8 mouse cellular contexts compared by ENCODE assay signal in the genomic region with DNA sequence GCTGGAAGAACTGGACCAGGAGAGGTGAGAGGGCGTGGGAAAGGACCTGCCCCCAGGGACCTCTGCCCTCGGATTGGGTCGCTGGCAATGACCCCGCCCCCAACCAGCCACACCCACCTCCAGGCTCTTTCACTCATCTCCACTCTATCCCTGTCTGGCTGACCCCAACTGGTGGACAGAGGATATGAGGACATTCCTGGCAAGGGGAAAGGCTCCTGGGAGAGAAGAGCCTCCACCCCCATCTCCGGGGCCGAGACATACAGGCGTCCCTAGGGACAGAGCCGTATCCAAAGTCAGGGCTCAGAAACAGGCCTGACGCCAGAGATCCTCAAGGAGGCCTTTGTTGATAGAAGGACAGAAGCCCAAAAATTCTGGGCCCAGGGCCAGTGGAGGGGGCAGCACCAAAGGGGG. TPM values are rescaled to one million over a fixed set of nuclear protein-coding genes. Genes with fewer than 3 reads are reported as not detected.
DNase-seq lines count a peak whose midpoint lies in the region; ATAC-seq lines count a peak whose summit lies in the region.

No protein-coding gene starts in this region.

- H3K9ac ChIP-seq in hindbrain, embryonic 11.5 days (ENCODE audit: low read depth, low read length), result peak overlapping the region; percentile 97; the same call in 1 of the 2 replicates
- peak overlapping the region; percentile 90 for H3K9ac ChIP-seq in midbrain, embryonic 11.5 days (ENCODE audit: low read length)

- H3K27ac ChIP-seq in hindbrain, embryonic 11.5 days (ENCODE audit: low read depth, low read length), result no peak overlapping the region
- no peak overlapping the region for H3K27ac ChIP-seq in midbrain, embryonic 11.5 days (ENCODE audit: low read depth, low read length)

- H3K27me3 ChIP-seq in hindbrain, embryonic 11.5 days (ENCODE audit: control insufficient read depth, insufficient read depth, low read length), result peaks cover 5% of the 10 kb centered on the region; the same call in 1 of the 2 replicates
- H3K27me3 ChIP-seq in midbrain, embryonic 11.5 days (ENCODE audit: control insufficient read depth, insufficient read depth, low read length), result peaks cover 2% of the 10 kb centered on the region; the same call in 1 of the 2 replicates

- H3K4me2 ChIP-seq in hindbrain, embryonic 11.5 days (replicated peaks; ENCODE audit: low read depth, low read length), result peak overlapping the region; percentile 63
- peak overlapping the region; percentile 65 for H3K4me2 ChIP-seq in midbrain, embryonic 11.5 days

- ATAC-seq in hindbrain, embryonic 11.5 days (ENCODE audit: low FRiP score), result no peak
- no peak for ATAC-seq in midbrain, embryonic 11.5 days (ENCODE audit: low FRiP score)

- peak; percentile 94 for DNase-seq in adipocyte (ENCODE audit: low spot score)
- DNase-seq in cerebellum, adult 9-10 months, result peak; percentile 77
- DNase-seq in gastrocnemius, adult 18-20 months (ENCODE audit: low spot score), result peak; percentile 83
- no peak for DNase-seq in hindbrain, embryonic 11.5 days (ENCODE audit: low spot score)
- peak; percentile 76 to 83 for DNase-seq in layer of hippocampus, postnatal 10 days (ENCODE audit: low spot score in 2 of 2)
- DNase-seq in midbrain, embryonic 11.5 days (ENCODE audit: low spot score, missing footprints), result peak; percentile 90
- DNase-seq in urinary bladder, postnatal 4 days (ENCODE audit: low spot score in 2 of 2), result peak; percentile 72 to 75
- no peak for DNase-seq in thymus, adult 18-20 months

- no peaks in the 10 kb centered on the region for H3K9me3 ChIP-seq in hindbrain, embryonic 11.5 days (ENCODE audit: control insufficient read depth, low read length)
- H3K9me3 ChIP-seq in midbrain, embryonic 11.5 days (ENCODE audit: control insufficient read depth, low read length), result no peaks in the 10 kb centered on the region

- H3K4me3 ChIP-seq in hindbrain, embryonic 11.5 days (ENCODE audit: low read depth, low read length), result peak overlapping the region; percentile 66
- peak overlapping the region; percentile 66 for H3K4me3 ChIP-seq in midbrain, embryonic 11.5 days (ENCODE audit: low read depth, low read length)

- peaks cover 18% of the 10 kb centered on the region for H3K4me1 ChIP-seq in hindbrain, embryonic 11.5 days (replicated peaks; ENCODE audit: control insufficient read depth, insufficient read depth, low read length)
- peaks cover 48% of the 10 kb centered on the region for H3K4me1 ChIP-seq in midbrain, embryonic 11.5 days (ENCODE audit: control insufficient read depth, insufficient read depth, low read length)

- 6% methylated on average over 9 of the region's 9 CpGs for WGBS in hindbrain, embryonic 11.5 days
- WGBS in midbrain, embryonic 11.5 days, result 10% methylated on average over 9 of the region's 9 CpGs

- H3K36me3 ChIP-seq in hindbrain, embryonic 11.5 days (ENCODE audit: control insufficient read depth, insufficient read depth, low read length), result peaks cover 16% of the 10 kb centered on the region
- peaks cover 21% of the 10 kb centered on the region for H3K36me3 ChIP-seq in midbrain, embryonic 11.5 days (ENCODE audit: control insufficient read depth, insufficient read depth, low read length)

RNA-seq across cellular contexts. Expression of gene Apc2, which starts 6.7 kb away (rescaled TPM):
- under 1 TPM; 0.18 to 0.31 TPM for total RNA-seq in gastrocnemius, adult 18-20 months (2021)
- 74.4 and 101 TPM in 2 replicates for polyA plus RNA-seq in hindbrain, embryonic 11.5 days (2014; fragmentation: Nextera tagmentation; extraction: Ambion mirVana)
- total RNA-seq in layer of hippocampus, postnatal 10 days (2021), result 100 to 1,000 TPM; 179 to 181 TPM
- 63.4 and 66.5 TPM in 2 replicates for polyA plus RNA-seq in midbrain, embryonic 11.5 days (2014; fragmentation: Nextera tagmentation; extraction: Ambion mirVana)

RNA-seq across cellular contexts. Expression of gene Rps15, which starts 10.2 kb away (rescaled TPM):
- 100 to 1,000 TPM; 703 to 778 TPM for total RNA-seq in gastrocnemius, adult 18-20 months (2021)
- 798 TPM in 2 replicates for polyA plus RNA-seq in hindbrain, embryonic 11.5 days (2014; fragmentation: Nextera tagmentation; extraction: Ambion mirVana)
- 100 to 1,000 TPM; 733 to 857 TPM for total RNA-seq in layer of hippocampus, postnatal 10 days (2021)
- polyA plus RNA-seq in midbrain, embryonic 11.5 days (2014; fragmentation: Nextera tagmentation; extraction: Ambion mirVana), result 752 and 845 TPM in 2 replicates

RNA-seq across cellular contexts. Expression of gene 2310011J03Rik, which starts 17.9 kb away (rescaled TPM):
- total RNA-seq in gastrocnemius, adult 18-20 months (2021), result 1 to 10 TPM; 6.8 to 7.1 TPM
- polyA plus RNA-seq in hindbrain, embryonic 11.5 days (2014; fragmentation: Nextera tagmentation; extraction: Ambion mirVana), result 32.9 and 34.9 TPM in 2 replicates
- total RNA-seq in layer of hippocampus, postnatal 10 days (2021), result 10 to 100 TPM; 19.7 to 22.2 TPM
- polyA plus RNA-seq in midbrain, embryonic 11.5 days (2014; fragmentation: Nextera tagmentation; extraction: Ambion mirVana), result 36.2 and 40.8 TPM in 2 replicates

RNA-seq across cellular contexts. Expression of gene Pcsk4, which starts 26.8 kb away (rescaled TPM):
- under 1 TPM; 0.78 to 0.97 TPM for total RNA-seq in gastrocnemius, adult 18-20 months (2021)
- 1.1 and 1.8 TPM in 2 replicates for polyA plus RNA-seq in hindbrain, embryonic 11.5 days (2014; fragmentation: Nextera tagmentation; extraction: Ambion mirVana)
- 1 to 10 TPM; 7.1 to 8.0 TPM for total RNA-seq in layer of hippocampus, postnatal 10 days (2021)
- 1.5 and 1.8 TPM in 2 replicates for polyA plus RNA-seq in midbrain, embryonic 11.5 days (2014; fragmentation: Nextera tagmentation; extraction: Ambion mirVana)

RNA-seq across cellular contexts. Expression of gene Reep6, which starts 27.3 kb away (rescaled TPM):
- 1 to 10 TPM; 3.4 to 4.1 TPM for total RNA-seq in gastrocnemius, adult 18-20 months (2021)
- 3.7 and 3.8 TPM in 2 replicates for polyA plus RNA-seq in hindbrain, embryonic 11.5 days (2014; fragmentation: Nextera tagmentation; extraction: Ambion mirVana)
- total RNA-seq in layer of hippocampus, postnatal 10 days (2021), result 10 to 100 TPM; 10.3 to 11.6 TPM
- 4.0 and 4.5 TPM in 2 replicates for polyA plus RNA-seq in midbrain, embryonic 11.5 days (2014; fragmentation: Nextera tagmentation; extraction: Ambion mirVana)

Comparison
In these comparisons a context has a peak if more than half of its experiments do, and no peak if none do; other contexts are left out.
1. DNase-seq: peak in adipocyte (single experiment), cerebellum, adult 9-10 months (single experiment), gastrocnemius, adult 18-20 months (single experiment), layer of hippocampus, postnatal 10 days (2 of 2), midbrain, embryonic 11.5 days (single experiment) and urinary bladder, postnatal 4 days (2 of 2); none in hindbrain, embryonic 11.5 days (single experiment) and thymus, adult 18-20 months (0 of 2).
2. RNA of gene Apc2, which starts 6.7 kb away (total RNA-seq): 179 to 181 TPM in layer of hippocampus, postnatal 10 days; 0.18 to 0.31 TPM in gastrocnemius, adult 18-20 months; every median in the first group is over 100 times any median in the second.